Mouse (Mus musculus): Measurements from ENCODE around the gene Togaram2.

Togaram2 gene

GRCm38 (mm10) chr17:71697896-71698618 is 25.0 kb downstream of the Togaram2 start:
- POLR2A ChIA-PET, result interaction anchor here in 2 of 4 experiments (0.6 to 1.5 kb wide), 2 partner anchors 26 to 36 kb away, joined by 3 read pairs; no protein-coding TSS in a partner anchor
- CTCF ChIA-PET, result interaction anchor here in 2 of 4 experiments (0.5 to 0.8 kb wide), 2 partner anchors 26 to 1098 kb away, joined by 3 to 4 read pairs; no protein-coding TSS in a partner anchor

GRCm38 (mm10) chr17:71698619-71698956 is 25.5 kb downstream of the Togaram2 start:
- CTCF ChIA-PET, result no interaction called here
- POLR2A ChIA-PET, result interaction anchor here in 1 of 4 experiments (1.5 kb wide), 1 partner anchor 27 kb away, joined by 3 read pairs; no protein-coding TSS in a partner anchor

GRCm38 (mm10) chr17:71705113-71705512 is 32.1 kb downstream of the Togaram2 start:
- ChIA-PET CTCF (interaction anchor here in 1 of 4 experiments (3.6 kb wide), 1 partner anchor 11 kb away, joined by 15 read pairs; no protein-coding TSS in a partner anchor), POLR2A (interaction anchor here in 1 of 4 experiments (1.2 kb wide), 1 partner anchor 9 kb away, joined by 4 read pairs; no protein-coding TSS in a partner anchor)

- POLR2A ChIA-PET, result interaction anchor here in 1 of 4 experiments (1.2 kb wide), 1 partner anchor 10 kb away, joined by 4 read pairs; no protein-coding TSS in a partner anchor
These were observed 32.8 kb downstream of the Togaram2 start for GRCm38 (mm10) chr17:71705550-71706480.

GRCm38 (mm10) chr17:71707715-71708114 is 34.7 kb downstream of the Togaram2 start:
- ChIA-PET POLR2A (no interaction called here), CTCF (no interaction called here)

More at GRCm38 (mm10) chr17:71705550-71706480, 32.8 kb downstream of the Togaram2 start:
- CTCF ChIA-PET, result interaction anchor here in 3 of 4 experiments (0.6 to 3.6 kb wide), 3 partner anchors 12 to 1076 kb away, joined by 3 to 15 read pairs (median 4); no protein-coding TSS in a partner anchor

- POLR2A ChIA-PET, result no interaction called here
- CTCF ChIA-PET, result interaction anchor here in 1 of 4 experiments (0.9 kb wide), 1 partner anchor 161 kb away, joined by 9 read pairs; no protein-coding TSS in a partner anchor
These were observed 39.2 kb downstream of the Togaram2 start for GRCm38 (mm10) chr17:71712279-71712678.

GRCm38 (mm10) chr17:71715034-71715433 is 42.0 kb downstream of the Togaram2 start:
- ChIA-PET CTCF (interaction anchor here in 1 of 4 experiments (0.7 kb wide), 1 partner anchor 43 kb away, joined by 3 read pairs; no protein-coding TSS in a partner anchor), POLR2A (interaction anchor here in 1 of 4 experiments (1.0 kb wide), 1 partner anchor 9 kb away, joined by 3 read pairs; no protein-coding TSS in a partner anchor)

GRCm38 (mm10) chr17:71717881-71718625 is 45.0 kb downstream of the Togaram2 start:
- POLR2A ChIA-PET, result interaction anchor here in 1 of 4 experiments (0.5 kb wide), 1 partner anchor 239 kb away, joined by 3 read pairs; no protein-coding TSS in a partner anchor

GRCm38 (mm10) chr17:71720434-71720833 is 47.4 kb downstream of the Togaram2 start:
- POLR2A ChIA-PET, result no interaction called here
- CTCF ChIA-PET, result no interaction called here

More at GRCm38 (mm10) chr17:71717881-71718625, 45.0 kb downstream of the Togaram2 start:
- CTCF ChIA-PET, result no interaction called here

- ChIA-PET POLR2A (interaction anchor here in 1 of 4 experiments (0.7 kb wide), 1 partner anchor 49 kb away, joined by 3 read pairs; no protein-coding TSS in a partner anchor), CTCF (no interaction called here)
These were observed 48.0 kb downstream of the Togaram2 start for GRCm38 (mm10) chr17:71721019-71721418.

GRCm38 (mm10) chr17:71730655-71731054 is 57.6 kb downstream of the Togaram2 start:
- POLR2A ChIA-PET, result interaction anchor here in 1 of 4 experiments (0.6 kb wide), 1 partner anchor 415 kb away, joined by 4 read pairs; no protein-coding TSS in a partner anchor
- CTCF ChIA-PET, result no interaction called here

GRCm38 (mm10) chr17:71736442-71736841 is 63.4 kb downstream of the Togaram2 start:
- ChIA-PET POLR2A (no interaction called here), CTCF (interaction anchor here in 1 of 4 experiments (0.7 kb wide), 1 partner anchor 1392 kb away, joined by 4 read pairs; no protein-coding TSS in a partner anchor)

- CTCF ChIA-PET, result no interaction called here
- POLR2A ChIA-PET, result interaction anchor here in 1 of 4 experiments (0.6 kb wide), 1 partner anchor 31 kb away, joined by 10 read pairs; no protein-coding TSS in a partner anchor
These were observed 69.1 kb downstream of the Togaram2 start for GRCm38 (mm10) chr17:71742156-71742555.

- ChIA-PET POLR2A (interaction anchor here in 2 of 4 experiments (0.6 to 0.8 kb wide), 3 partner anchors 24 to 789 kb away, joined by 3 to 10 read pairs (median 5); no protein-coding TSS in a partner anchor), CTCF (interaction anchor here in 1 of 4 experiments (0.7 kb wide), 1 partner anchor 49 kb away, joined by 3 read pairs; no protein-coding TSS in a partner anchor)
These were observed 69.9 kb downstream of the Togaram2 start for GRCm38 (mm10) chr17:71742935-71743334.

- ChIA-PET CTCF (no interaction called here), POLR2A (no interaction called here)
These were observed 73.1 kb downstream of the Togaram2 start for GRCm38 (mm10) chr17:71746114-71746513.

GRCm38 (mm10) chr17:71747561-71747960 is 74.5 kb downstream of the Togaram2 start:
- CTCF ChIA-PET, result interaction anchor here in 1 of 4 experiments (0.6 kb wide), 1 partner anchor 147 kb away, joined by 3 read pairs; no protein-coding TSS in a partner anchor
- POLR2A ChIA-PET, result no interaction called here

GRCm38 (mm10) chr17:71749616-71750168 is 76.6 kb downstream of the Togaram2 start:
- ChIA-PET POLR2A (no interaction called here), CTCF (no interaction called here)

- ChIA-PET POLR2A (no interaction called here), CTCF (no interaction called here)
These were observed 79.8 kb downstream of the Togaram2 start, which contains the start of gene Pcare for GRCm38 (mm10) chr17:71752831-71753230. Pcare (minus strand) TSS chr17:71752894.

Data from embryonic stem cell, embryonic (primary cell).